Mouse (Mus musculus) layer of hippocampus, postnatal 36 days (tissue): Measurements from ENCODE around the gene Sf3b3. TPM values are rescaled to one million over a fixed set of nuclear protein-coding genes. Genes with fewer than 3 reads are reported as not detected.

Experiments used
- DNase-seq, 2 experiments: peaks; one replicate each; pipeline ENCODE4 v3.0.0; 2022
- total RNA-seq, 2 experiments: library from RNA; stranded (reverse); gene quantifications; 2 replicates each; pipeline ENCODE4 v1.2.3; 2021

The Sf3b3 gene
- total RNA-seq, 2 experiments from 2014 or later = 73.1 to 76.9 TPM

DNA sequence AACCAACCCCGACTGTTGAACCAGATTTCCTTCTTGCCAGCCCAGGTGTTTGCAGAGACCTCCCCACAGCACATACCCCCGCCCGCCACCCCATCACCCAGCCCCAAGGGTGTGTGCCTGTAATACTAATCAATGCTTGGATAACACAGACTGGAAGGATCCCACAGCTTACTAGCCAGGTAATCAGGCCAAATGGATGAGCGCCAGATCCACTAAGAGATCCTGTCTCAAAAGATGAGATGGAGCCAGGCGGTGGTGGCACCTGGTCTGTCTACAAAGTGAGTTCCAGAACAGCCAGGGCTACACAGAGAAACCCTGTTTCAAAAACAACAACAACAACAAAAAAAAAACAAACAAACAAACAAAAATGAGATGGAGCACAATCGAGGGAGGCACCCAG lies 79.3 kb downstream of the Sf3b3 start:
- DNase-seq = no peak

DNA sequence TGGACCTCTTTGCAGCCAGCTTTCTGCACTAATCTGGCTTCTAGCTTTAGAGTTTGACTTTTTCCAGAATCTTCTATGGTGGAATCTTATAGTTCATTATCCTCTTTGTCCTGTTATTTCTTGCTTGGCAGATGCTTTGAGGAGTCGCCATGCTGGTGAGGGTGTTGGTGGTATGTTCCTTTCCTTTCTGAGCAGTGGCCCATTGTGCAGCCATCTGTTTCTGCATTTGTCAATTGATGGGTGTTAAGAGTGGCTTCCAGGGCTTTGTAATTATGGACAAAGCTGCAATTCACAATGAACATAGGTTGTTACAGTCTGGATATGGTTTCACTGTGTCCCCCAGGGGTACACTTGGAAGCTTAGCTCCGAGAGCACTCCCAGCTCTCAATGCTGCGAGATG lies 81.9 kb downstream of the Sf3b3 start:
- DNase-seq = no peak

- no peak for DNase-seq
Measured at GRCm38 (mm10) chr8:110761988-110762387, 84.6 kb downstream of the Sf3b3 start.

DNA sequence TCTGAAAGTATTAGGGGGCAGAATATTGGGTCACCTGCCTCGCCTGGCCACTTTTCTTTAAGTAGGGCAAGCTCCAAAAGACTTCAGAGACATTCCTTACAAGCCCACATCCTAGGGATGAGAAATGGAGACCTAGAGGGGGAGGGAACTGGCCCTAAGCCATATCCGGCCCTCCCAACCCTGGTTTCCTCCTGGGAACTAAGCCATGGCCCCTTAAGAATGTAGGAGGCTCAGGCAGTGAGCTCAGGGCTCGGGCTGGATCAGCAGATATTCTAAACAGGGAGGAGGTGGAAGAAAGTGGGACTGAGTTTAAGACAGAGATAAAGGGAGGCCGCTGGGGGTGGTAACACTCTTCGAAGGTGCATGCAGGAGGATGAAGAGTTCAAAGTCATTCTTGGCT lies 85.4 kb downstream of the Sf3b3 start:
- no peak for DNase-seq

- DNase-seq = no peak
Measured at GRCm38 (mm10) chr8:110760280-110760940, 86.2 kb downstream of the Sf3b3 start.

Other genes starting within 250 kb of the Sf3b3 start
- 10 to 100 TPM; 23.9 TPM for gene Vac14, start 228.2 kb downstream of the Sf3b3 start, total RNA-seq
- 100 to 1,000 TPM; 218 to 225 TPM for gene Mtss1l, start 125.3 kb downstream of the Sf3b3 start, total RNA-seq
- 10 to 100 TPM; 76.7 to 81.1 TPM for gene Il34, start 40.9 kb downstream of the Sf3b3 start, total RNA-seq
- gene Cog4, start 187 bp downstream of the Sf3b3 start, total RNA-seq = 10 to 100 TPM; 58.6 to 67.6 TPM
- gene Fuk, start 55.7 kb upstream of the Sf3b3 start, total RNA-seq = 10 to 100 TPM; 20.8 to 24.0 TPM
- 10 to 100 TPM; 94.9 to 95.6 TPM for gene St3gal2, start 73.1 kb upstream of the Sf3b3 start, total RNA-seq
- gene Ddx19a, start 151.0 kb upstream of the Sf3b3 start, total RNA-seq = 10 to 100 TPM; 28.9 to 31.0 TPM
- 10 to 100 TPM; 19.9 TPM for gene Ddx19b, start 185.0 kb upstream of the Sf3b3 start, total RNA-seq
- 10 to 100 TPM; 85.2 to 88.8 TPM for gene Aars, start 186.4 kb upstream of the Sf3b3 start, total RNA-seq
- gene Exosc6, start 209.6 kb upstream of the Sf3b3 start, total RNA-seq = not detected
- gene Clec18a, start 245.6 kb upstream of the Sf3b3 start, total RNA-seq = 1 to 10 TPM; 1.1 to 1.2 TPM
- 10 to 100 TPM; 25.9 to 26.1 TPM for gene Pdpr, start 247.8 kb upstream of the Sf3b3 start, total RNA-seq